7 mouse cellular contexts compared by ENCODE assay signal in genomic region chr9:45300422-45301104, GRCm38 (mm10). TPM values are rescaled to one million over a fixed set of nuclear protein-coding genes. Genes with fewer than 3 reads are reported as not detected.
DNase-seq lines count a peak whose midpoint lies in the region; ATAC-seq and TF ChIP-seq lines count a peak whose summit lies in the region.

No protein-coding gene starts in this region.

- TF ChIP-seq POLR2A in heart, adult 2 months (IDR thresholded peaks at IDR 0.05; ENCODE audit: insufficient read depth, low read depth, low read length): peak; percentile 84

- peak overlapping the region; percentile 19 for H3K4me3 ChIP-seq in embryonic facial prominence, embryonic 12.5 days
- peak overlapping the region; percentile 44 for H3K4me3 ChIP-seq in heart, adult 2 months
- H3K4me3 ChIP-seq in limb, embryonic 13.5 days: peak overlapping the region; percentile 39
- H3K4me3 ChIP-seq in midbrain, embryonic 16.5 days (ENCODE audit: low read depth, low read length): peak overlapping the region; percentile 35

- H3K79me2 ChIP-seq in heart, adult 2 months (replicated peaks; ENCODE audit: control insufficient read depth, insufficient read depth, low read length): no peaks in the 10 kb centered on the region

- no peak overlapping the region for H3K27ac ChIP-seq in embryonic facial prominence, embryonic 12.5 days
- peak overlapping the region; percentile 67 for H3K27ac ChIP-seq in heart, adult 2 months
- H3K27ac ChIP-seq in limb, embryonic 13.5 days: no peak overlapping the region; the same call in 1 of the 2 replicates
- H3K27ac ChIP-seq in midbrain, embryonic 16.5 days (ENCODE audit: low read length): peak overlapping the region; percentile 85

- peak; percentile 91 for DNase-seq in adrenal gland, postnatal 25 days
- peak; percentile 92 to 94 for DNase-seq in heart, adult 2 months
- DNase-seq in kidney, adult 8-10 months: peak; percentile 86 to 96
- DNase-seq in spleen, postnatal 10 days (ENCODE audit: low spot score in 2 of 2): peak; percentile 80 to 91

- ATAC-seq in embryonic facial prominence, embryonic 12.5 days (ENCODE audit: insufficient number of reproducible peaks, insufficient read depth, low FRiP score, low TSS enrichment): peak; percentile 80; the same call in 1 of the 2 replicates
- peak; percentile 73 for ATAC-seq in limb, embryonic 13.5 days (ENCODE audit: low FRiP score, low read depth)
- ATAC-seq in midbrain, embryonic 16.5 days: peak; percentile 94

- no peak overlapping the region for H3K9ac ChIP-seq in embryonic facial prominence, embryonic 12.5 days
- peak overlapping the region; percentile 41; the same call in 1 of the 2 replicates for H3K9ac ChIP-seq in heart, adult 2 months (ENCODE audit: low read depth, low read length)
- peak overlapping the region; percentile 58 for H3K9ac ChIP-seq in limb, embryonic 13.5 days
- H3K9ac ChIP-seq in midbrain, embryonic 16.5 days (ENCODE audit: low read depth, low read length): peak overlapping the region; percentile 62

- no peaks in the 10 kb centered on the region for H3K9me3 ChIP-seq in embryonic facial prominence, embryonic 12.5 days
- H3K9me3 ChIP-seq in limb, embryonic 13.5 days: peaks cover 4% of the 10 kb centered on the region; the same call in 1 of the 2 replicates
- H3K9me3 ChIP-seq in midbrain, embryonic 16.5 days (replicated peaks; ENCODE audit: control insufficient read depth, low read length, poor library complexity, severe bottlenecking): no peaks in the 10 kb centered on the region

- H3K36me3 ChIP-seq in embryonic facial prominence, embryonic 12.5 days: no peaks in the 10 kb centered on the region
- no peaks in the 10 kb centered on the region for H3K36me3 ChIP-seq in heart, adult 2 months (ENCODE audit: control insufficient read depth, insufficient read depth, low read length)
- H3K36me3 ChIP-seq in limb, embryonic 13.5 days: no peaks in the 10 kb centered on the region
- no peaks in the 10 kb centered on the region for H3K36me3 ChIP-seq in midbrain, embryonic 16.5 days (ENCODE audit: control insufficient read depth, insufficient read depth, low read length)

- H3K27me3 ChIP-seq in embryonic facial prominence, embryonic 12.5 days: no peaks in the 10 kb centered on the region
- no peaks in the 10 kb centered on the region for H3K27me3 ChIP-seq in heart, adult 2 months (ENCODE audit: control insufficient read depth, insufficient read depth, low read length)
- no peaks in the 10 kb centered on the region for H3K27me3 ChIP-seq in limb, embryonic 13.5 days
- no peaks in the 10 kb centered on the region for H3K27me3 ChIP-seq in midbrain, embryonic 16.5 days (ENCODE audit: control insufficient read depth, insufficient read depth, low read depth, low read length)

- peak; percentile 93 for TF ChIP-seq CTCF in heart, adult 2 months (IDR thresholded peaks at IDR 0.05)

- H3K4me1 ChIP-seq in embryonic facial prominence, embryonic 12.5 days: no peaks in the 10 kb centered on the region
- H3K4me1 ChIP-seq in heart, adult 2 months (ENCODE audit: control insufficient read depth, insufficient read depth, low read length): peaks cover 3% of the 10 kb centered on the region
- peaks cover 4% of the 10 kb centered on the region; the same call in 1 of the 2 replicates for H3K4me1 ChIP-seq in limb, embryonic 13.5 days
- peaks cover 5% of the 10 kb centered on the region; the same call in 1 of the 2 replicates for H3K4me1 ChIP-seq in midbrain, embryonic 16.5 days (ENCODE audit: control insufficient read depth, insufficient read depth, low read length)

- peak overlapping the region; percentile 54 for H3K4me2 ChIP-seq in embryonic facial prominence, embryonic 12.5 days (replicated peaks)
- H3K4me2 ChIP-seq in limb, embryonic 13.5 days (replicated peaks): peak overlapping the region; percentile 63
- peak overlapping the region; percentile 73 for H3K4me2 ChIP-seq in midbrain, embryonic 16.5 days (ENCODE audit: low read length)

- peak; percentile 95 for TF ChIP-seq EP300 in heart, adult 2 months (IDR thresholded peaks at IDR 0.05; ENCODE audit: insufficient read depth, low read depth, low read length)

- intact Hi-C loops in heart, adult 2 months (cut with DNase I): loop anchor here (1.0 to 2.0 kb wide), 3 partner anchors 44 to 88 kb away; no protein-coding TSS in a partner anchor

- WGBS in embryonic facial prominence, embryonic 12.5 days: 19% methylated on average over 20 of the region's 20 CpGs
- WGBS in heart, adult 2 months: 6% methylated on average over 20 of the region's 20 CpGs
- WGBS in limb, embryonic 13.5 days: 18% methylated on average over 20 of the region's 20 CpGs
- WGBS in midbrain, embryonic 16.5 days: 16% methylated on average over 20 of the region's 20 CpGs

RNA-seq across cellular contexts. Expression of gene Tmprss13, which starts 18.3 kb away (rescaled TPM):
- 0.12 TPM in 1 of 2 replicates, not detected in the other for total RNA-seq in adrenal gland, postnatal 25 days (2021)
- polyA plus RNA-seq in embryonic facial prominence, embryonic 12.5 days (2016; fragmentation: Nextera tagmentation; extraction: Ambion mirVana): 0.81 and 0.90 TPM in 2 replicates
- total RNA-seq in heart, adult 2 months (2021): 1 to 10 TPM; 5.4 to 6.9 TPM
- 0.94 and 6.9 TPM in 2 replicates for polyA plus RNA-seq in heart, adult 2 months (2012; rRNA removed)
- polyA plus RNA-seq in limb, embryonic 13.5 days (2015; fragmentation: Nextera tagmentation; extraction: Ambion mirVana): 1.6 and 1.7 TPM in 2 replicates
- not detected in 2 replicates for polyA plus RNA-seq in midbrain, embryonic 16.5 days (2015; fragmentation: Nextera tagmentation; extraction: Ambion mirVana)

RNA-seq across cellular contexts. Expression of gene Il10ra, which starts 31.6 kb away (rescaled TPM):
- 1.6 and 1.9 TPM in 2 replicates for total RNA-seq in adrenal gland, postnatal 25 days (2021)
- 0.45 and 0.60 TPM in 2 replicates for polyA plus RNA-seq in embryonic facial prominence, embryonic 12.5 days (2016; fragmentation: Nextera tagmentation; extraction: Ambion mirVana)
- 1 to 10 TPM; 1.7 to 1.8 TPM for total RNA-seq in heart, adult 2 months (2021)
- polyA plus RNA-seq in heart, adult 2 months (2012; rRNA removed): 3.6 and 3.7 TPM in 2 replicates
- 0.69 and 0.92 TPM in 2 replicates for polyA plus RNA-seq in limb, embryonic 13.5 days (2015; fragmentation: Nextera tagmentation; extraction: Ambion mirVana)
- polyA plus RNA-seq in midbrain, embryonic 16.5 days (2015; fragmentation: Nextera tagmentation; extraction: Ambion mirVana): 0.48 and 0.64 TPM in 2 replicates

Comparison
In these comparisons a context has a peak if more than half of its experiments do, and no peak if none do; other contexts are left out.
1. H3K27ac ChIP-seq: peak in heart, adult 2 months (single experiment) and midbrain, embryonic 16.5 days (single experiment); none in embryonic facial prominence, embryonic 12.5 days (single experiment) and limb, embryonic 13.5 days (single experiment).
2. Peak in every context shown above with its lines, with median percentiles within 50 percentile points of each other: DNase-seq, ATAC-seq, H3K4me2 ChIP-seq and H3K4me3 ChIP-seq.